Mouse (Mus musculus) cerebellum, adult 2 months (tissue): ENCODE data around the gene Ncoa3.

ENCODE experiments used
- CTCF ChIP-seq: fragments of 200-500 bp; IDR thresholded peaks from 2 replicates; pipeline ENCODE4 v1.5.1; 2011; ENCODE audit warnings: low read depth, mild to moderate bottlenecking, control low read depth, low read length, moderate library complexity, borderline replicate concordance; ENCODE audit not compliant: insufficient read depth
- POLR2A ChIP-seq: fragments of 200-500 bp; IDR thresholded peaks from 2 replicates; pipeline ENCODE4 v1.6.1; 2011; ENCODE audit warnings: low read length, control low read depth, borderline replicate concordance; ENCODE audit not compliant: insufficient read depth

DNA sequence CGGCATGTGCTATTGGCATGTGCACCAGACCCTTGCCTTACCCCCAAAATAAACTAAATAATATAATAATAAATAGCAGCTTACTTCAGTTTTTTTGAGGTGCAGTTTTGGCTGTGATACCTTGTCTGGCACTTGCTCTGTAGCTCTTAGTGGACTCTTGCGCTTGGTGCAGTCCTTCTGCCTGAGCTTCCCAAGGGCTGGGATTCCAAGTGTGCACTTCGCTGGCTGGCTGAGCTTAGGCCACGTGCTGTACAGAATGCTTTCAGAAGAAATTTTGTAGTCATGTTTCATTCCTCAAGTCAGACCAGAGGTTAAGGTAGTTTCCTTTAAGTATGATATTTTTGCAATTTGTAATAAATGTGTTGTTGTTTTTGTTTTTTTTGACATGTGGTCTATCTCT, 47.2 kb downstream of the Ncoa3 start:
- TF ChIP-seq POLR2A = no peak
- no peak for TF ChIP-seq CTCF
